Mouse (Mus musculus): ENCODE measurements at regions not wholly inside any gene's neighbourhood (a gene's known extent, or its start where the extent isn't known, plus 50 kb on each side); places are given as distances from the start of the nearest gene placed in this dataset.

DNA sequence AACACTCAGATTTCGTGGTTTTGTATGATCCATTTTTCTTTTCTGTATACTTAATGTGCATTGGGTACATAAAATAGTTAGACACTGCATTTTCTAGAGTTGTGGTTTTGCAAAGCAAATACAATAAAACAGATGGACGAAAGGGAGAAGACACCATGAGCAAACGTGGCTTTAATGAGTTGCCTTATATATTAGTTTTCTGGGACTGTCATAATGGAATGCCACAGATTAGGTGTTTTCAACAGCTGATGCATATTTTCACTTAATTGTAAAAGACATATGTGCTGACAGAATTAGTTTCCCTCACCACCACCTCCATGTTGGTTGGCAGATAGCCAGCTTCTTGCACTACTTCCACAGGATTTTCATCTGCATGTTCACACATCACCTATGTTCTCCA lies 1607.9 kb downstream of the Hace1 start:
- no peak for TF ChIP-seq CTCF (IDR thresholded peaks at IDR 0.05)
- DNase-seq (ENCODE audit: low spot score): no peak
- Histone ChIP-seq H3K4me2 (ENCODE audit: low read depth, low read length, poor library complexity, severe bottlenecking) (no peak overlapping the region), H3K27ac (ENCODE audit: low read depth, low read length) (no peak overlapping the region), H3K9ac (replicated peaks; ENCODE audit: low read length, poor library complexity, severe bottlenecking) (no peak overlapping the region), H3K4me1 (ENCODE audit: insufficient read depth, low read length) (no peaks in the 10 kb centered on the region), H3K4me3 (ENCODE audit: low read depth, low read length) (no peak overlapping the region), H3K36me3 (ENCODE audit: insufficient read depth, low read length) (no peaks in the 10 kb centered on the region), H3K27me3 (ENCODE audit: insufficient read depth, low read length) (no peaks in the 10 kb centered on the region), H3K9me3 (ENCODE audit: low read length) (no peaks in the 10 kb centered on the region)
- ATAC-seq (ENCODE audit: low FRiP score): no peak
- 68% methylated on average over 3 of the region's 3 CpGs for WGBS

- no peak overlapping the region for H3K27ac ChIP-seq (ENCODE audit: low read depth, low read length)
- 59% methylated on average over 2 of the region's 2 CpGs for WGBS
- H3K27me3 ChIP-seq (ENCODE audit: insufficient read depth, low read length): no peaks in the 10 kb centered on the region
- H3K4me2 ChIP-seq (ENCODE audit: low read depth, low read length, poor library complexity, severe bottlenecking): no peak overlapping the region
- no peak for TF ChIP-seq CTCF (IDR thresholded peaks at IDR 0.05)
- H3K36me3 ChIP-seq (ENCODE audit: insufficient read depth, low read length): no peaks in the 10 kb centered on the region
- H3K4me1 ChIP-seq (ENCODE audit: insufficient read depth, low read length): no peaks in the 10 kb centered on the region
- ATAC-seq (ENCODE audit: low FRiP score): no peak
- DNase-seq (ENCODE audit: low spot score): no peak
- no peaks in the 10 kb centered on the region for H3K9me3 ChIP-seq (ENCODE audit: low read length)
- H3K9ac ChIP-seq (replicated peaks; ENCODE audit: low read length, poor library complexity, severe bottlenecking): no peak overlapping the region
- no peak overlapping the region for H3K4me3 ChIP-seq (ENCODE audit: low read depth, low read length)
These were observed 1638.6 kb downstream of the Hace1 start for GRCm38 (mm10) chr10:47216204-47216603.

DNA sequence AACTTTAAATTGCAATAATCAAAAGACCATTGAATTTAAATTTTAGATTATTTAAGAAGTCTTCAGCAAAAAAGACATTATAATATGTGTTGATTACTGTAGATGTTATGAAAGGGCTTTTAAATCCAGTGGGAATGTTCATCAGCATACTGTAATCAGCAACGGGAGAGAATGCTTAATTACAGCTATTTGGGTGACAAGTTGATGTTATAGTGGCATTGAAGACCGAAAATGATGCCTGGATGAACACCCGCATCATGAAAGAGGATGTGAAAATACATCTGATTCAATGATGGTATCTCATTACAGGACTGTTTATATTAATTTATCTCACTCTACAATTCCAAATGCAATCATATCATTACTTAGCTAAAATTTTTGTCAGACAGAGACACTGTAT lies 1685.4 kb downstream of the Hace1 start:
- 71% methylated on average over 3 of the region's 3 CpGs for whole genome bisulfite sequencing
- TF ChIP-seq CTCF (IDR thresholded peaks at IDR 0.05): no peak

GRCm38 (mm10) chr10:47285700-47286099 lies 1708.1 kb downstream of the Hace1 start:
- 24% methylated on average over 2 of the region's 2 CpGs for WGBS
- H3K4me2 ChIP-seq (ENCODE audit: low read depth, low read length, poor library complexity, severe bottlenecking): no peak overlapping the region
- ATAC-seq (ENCODE audit: low FRiP score) (no peak), DNase-seq (ENCODE audit: low spot score) (no peak)
- no peak overlapping the region for H3K4me3 ChIP-seq (ENCODE audit: low read depth, low read length)
- H3K9ac ChIP-seq (replicated peaks; ENCODE audit: low read length, poor library complexity, severe bottlenecking): no peak overlapping the region
- H3K4me1 ChIP-seq (ENCODE audit: insufficient read depth, low read length): no peaks in the 10 kb centered on the region
- TF ChIP-seq CTCF (IDR thresholded peaks at IDR 0.05): peak; percentile 19; the same call in 1 of the 2 replicates
- no peaks in the 10 kb centered on the region for H3K27me3 ChIP-seq (ENCODE audit: insufficient read depth, low read length)
- H3K9me3 ChIP-seq (ENCODE audit: low read length): no peaks in the 10 kb centered on the region
- no peak overlapping the region for H3K27ac ChIP-seq (ENCODE audit: low read depth, low read length)
- no peaks in the 10 kb centered on the region for H3K36me3 ChIP-seq (ENCODE audit: insufficient read depth, low read length)

More for the DNA sequence above, 1685.4 kb downstream of the Hace1 start:
- Histone ChIP-seq H3K36me3 (ENCODE audit: insufficient read depth, low read length) (no peaks in the 10 kb centered on the region), H3K27ac (ENCODE audit: low read depth, low read length) (no peak overlapping the region), H3K9ac (replicated peaks; ENCODE audit: low read length, poor library complexity, severe bottlenecking) (no peak overlapping the region), H3K27me3 (ENCODE audit: insufficient read depth, low read length) (no peaks in the 10 kb centered on the region), H3K9me3 (ENCODE audit: low read length) (no peaks in the 10 kb centered on the region), H3K4me1 (ENCODE audit: insufficient read depth, low read length) (no peaks in the 10 kb centered on the region), H3K4me3 (ENCODE audit: low read depth, low read length) (no peak overlapping the region), H3K4me2 (ENCODE audit: low read depth, low read length, poor library complexity, severe bottlenecking) (no peak overlapping the region)
- ATAC-seq (ENCODE audit: low FRiP score) (no peak), DNase-seq (ENCODE audit: low spot score) (no peak)

- no peak overlapping the region for H3K9ac ChIP-seq (replicated peaks; ENCODE audit: low read length, poor library complexity, severe bottlenecking)
- no peak for DNase-seq (ENCODE audit: low spot score)
- no peak overlapping the region for H3K4me2 ChIP-seq (ENCODE audit: low read depth, low read length, poor library complexity, severe bottlenecking)
- TF ChIP-seq CTCF (IDR thresholded peaks at IDR 0.05): peak; percentile 7; the same call in 1 of the 2 replicates
- no peak overlapping the region for H3K27ac ChIP-seq (ENCODE audit: low read depth, low read length)
- H3K36me3 ChIP-seq (ENCODE audit: insufficient read depth, low read length): no peaks in the 10 kb centered on the region
- no peaks in the 10 kb centered on the region for H3K4me1 ChIP-seq (ENCODE audit: insufficient read depth, low read length)
- no peak for ATAC-seq (ENCODE audit: low FRiP score)
- no peak overlapping the region for H3K4me3 ChIP-seq (ENCODE audit: low read depth, low read length)
- H3K9me3 ChIP-seq (ENCODE audit: low read length): no peaks in the 10 kb centered on the region
- no peaks in the 10 kb centered on the region for H3K27me3 ChIP-seq (ENCODE audit: insufficient read depth, low read length)
These were observed 1722.5 kb downstream of the Hace1 start for GRCm38 (mm10) chr10:47300097-47300496.

Data from midbrain, postnatal 0 days (tissue).